Mouse (Mus musculus) thymus, adult 2 months (tissue): ENCODE data around the gene Zfp335.

Experiments used
- CTCF ChIP-seq: fragments of 200-500 bp; IDR thresholded peaks from 2 replicates; pipeline ENCODE4 v1.5.1; 2012; ENCODE audit warnings: mild to moderate bottlenecking, control low read depth, low read length, moderate library complexity, borderline replicate concordance; ENCODE audit not compliant: control insufficient read depth, poor library complexity, insufficient read depth; ENCODE audit errors: extremely low read depth
- POLR2A ChIP-seq: fragments of 200-500 bp; IDR thresholded peaks from 2 replicates; pipeline ENCODE4 v1.6.1; 2012; ENCODE audit warnings: mild to moderate bottlenecking, low read length, control low read depth, moderate library complexity; ENCODE audit not compliant: control insufficient read depth, poor library complexity, insufficient read depth; ENCODE audit errors: extremely low read depth

DNA sequence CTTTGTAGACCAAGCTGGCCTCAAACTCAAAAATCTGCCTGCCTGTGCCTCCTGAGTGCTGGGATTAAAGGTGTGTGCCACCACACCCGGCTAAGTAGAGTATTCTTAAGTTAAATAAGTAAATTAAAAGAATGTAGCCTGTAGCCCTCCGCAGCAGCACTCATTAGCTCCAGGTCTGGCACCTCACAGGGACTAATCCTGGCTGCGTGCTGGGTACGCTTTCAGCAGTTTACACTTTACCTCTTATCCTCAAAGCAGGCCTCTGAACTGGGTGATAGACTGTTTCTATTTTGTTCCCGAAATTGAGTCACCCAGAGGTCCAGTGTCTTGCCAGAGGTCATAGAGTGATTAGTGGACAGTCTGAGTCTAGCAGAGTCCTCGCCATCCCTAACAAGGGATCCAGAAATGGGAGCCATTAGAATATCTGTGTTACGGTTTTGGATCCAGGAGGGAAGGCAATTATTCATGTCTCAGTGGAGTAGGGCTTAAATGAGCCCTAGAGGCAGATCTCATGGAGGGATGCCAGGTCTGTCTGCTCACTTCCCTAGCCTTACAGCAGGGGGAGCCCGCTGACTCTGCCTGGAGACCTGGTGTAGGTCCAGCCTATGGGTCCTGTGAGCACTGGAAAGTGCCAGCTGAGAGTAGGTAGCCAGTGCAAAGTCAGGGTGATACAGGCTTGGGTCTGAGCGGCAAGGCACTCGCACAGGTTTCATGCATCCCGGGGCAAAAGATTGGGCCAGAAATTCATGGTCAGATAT lies 12.7 kb upstream of the Zfp335 start:
- peak; percentile 84 for TF ChIP-seq CTCF
- no peak for TF ChIP-seq POLR2A
